Mouse (Mus musculus) spleen, adult 2 months (tissue): ENCODE results near the gene Cyba.

ENCODE experiments used
- CTCF ChIP-seq: fragments of 200-500 bp; IDR thresholded peaks from 2 replicates; pipeline ENCODE4 v1.5.1; 2011; ENCODE audit warnings: mild to moderate bottlenecking, inconsistent platforms; ENCODE audit not compliant: insufficient read depth, insufficient read length, insufficient replicate concordance; ENCODE audit errors: extremely low read depth
- POLR2A ChIP-seq: fragments of 200-500 bp; IDR thresholded peaks from 2 replicates; pipeline ENCODE4 v1.6.1; 2011; ENCODE audit warnings: low read depth, low read length, inconsistent platforms

GRCm38 (mm10) chr8:122459990-122460389, 27.3 kb upstream of the Cyba start:
- no peak for TF ChIP-seq CTCF
- no peak for TF ChIP-seq POLR2A
